ENCODE assay signal across 10 mouse cellular contexts in the genomic region with DNA sequence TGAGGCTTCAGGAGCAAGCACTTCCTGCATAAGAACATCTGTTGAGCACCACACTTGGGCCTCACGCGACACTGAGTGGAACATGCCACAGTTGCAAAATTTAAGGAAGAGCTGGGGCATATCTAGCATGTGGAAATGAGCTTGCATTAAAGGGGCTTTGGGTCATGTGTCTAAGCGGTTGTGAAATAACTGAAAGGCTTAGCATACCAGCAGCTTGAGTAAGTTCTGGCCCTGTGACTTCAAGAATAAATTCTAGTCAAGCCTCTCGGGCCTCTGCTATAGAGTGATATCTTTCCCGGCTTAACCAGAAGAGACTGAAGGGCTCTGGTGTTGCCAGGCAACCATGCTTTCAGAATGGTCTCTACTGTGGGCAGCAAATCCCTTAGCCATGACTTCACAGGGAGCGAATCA. TPM values are rescaled to one million over a fixed set of nuclear protein-coding genes. Genes with fewer than 3 reads are reported as not detected.
A peak's percentile ranks its signal among the peaks of the same experiment; 100 is the strongest.
DNase-seq lines count a peak whose midpoint lies in the region; ATAC-seq lines count a peak whose summit lies in the region.
"Had no signal": no experiment of that assay in that cellular context is flagged by ENCODE, and none has a peak within 500 bp of the region (broad histone marks: within the 10 kb centered on the region; RNA-seq: fewer than 3 reads in every experiment).

No protein-coding gene starts in this region.

- intact Hi-C loops in heart, postnatal 25 days (cut with DNase I), result no loop called here

- H3K9me3 ChIP-seq in midbrain, embryonic 10.5 days (replicated peaks), result no peaks in the 10 kb centered on the region
- no peaks in the 10 kb centered on the region for H3K9me3 ChIP-seq in forebrain, embryonic 15.5 days

- peak; percentile 91 for ATAC-seq in granulocyte monocyte progenitor cell, adult 5-6 weeks (replicated peaks; ENCODE audit: poor library complexity, severe bottlenecking)
- no peak for ATAC-seq in forebrain, embryonic 15.5 days (replicated peaks)

- 55% methylated on average over 6 of the region's 6 CpGs for WGBS in midbrain, embryonic 10.5 days
- 54% methylated on average over 6 of the region's 6 CpGs for WGBS in forebrain, embryonic 15.5 days

- peak overlapping the region; percentile 24; the same call in 1 of the 2 replicates for H3K27ac ChIP-seq in midbrain, embryonic 10.5 days (replicated peaks)
- H3K27ac ChIP-seq in forebrain, embryonic 15.5 days (replicated peaks), result no peak overlapping the region

- H3K4me3 ChIP-seq in midbrain, embryonic 10.5 days, result no peak overlapping the region
- no peak overlapping the region for H3K4me3 ChIP-seq in forebrain, embryonic 15.5 days
- H3K4me3 ChIP-seq: myocyte had no signal

- no peak overlapping the region for H3K9ac ChIP-seq in forebrain, embryonic 15.5 days (replicated peaks)

- DNase-seq in heart, adult 11 months, result peak; percentile 98
- no peak for DNase-seq in heart, postnatal 25 days (ENCODE audit: low spot score)
- peak; percentile 85 for DNase-seq in 416B (ENCODE audit: low read depth)
- peak; percentile 59 for DNase-seq in midbrain, embryonic 10.5 days (ENCODE audit: low spot score)
- no peak for DNase-seq in kidney, postnatal 4 days
- DNase-seq in gastrocnemius, postnatal 25 days, result no peak

- H3K27me3 ChIP-seq in midbrain, embryonic 10.5 days (ENCODE audit: low read depth, poor library complexity, severe bottlenecking), result no peaks in the 10 kb centered on the region
- no peaks in the 10 kb centered on the region for H3K27me3 ChIP-seq in forebrain, embryonic 15.5 days
- H3K27me3 ChIP-seq: CH12.LX had no signal

- peaks cover 16% of the 10 kb centered on the region for H3K4me1 ChIP-seq in midbrain, embryonic 10.5 days
- peaks cover 3% of the 10 kb centered on the region; the same call in 1 of the 2 replicates for H3K4me1 ChIP-seq in forebrain, embryonic 15.5 days

- peaks cover 100% of the 10 kb centered on the region for H3K36me3 ChIP-seq in midbrain, embryonic 10.5 days
- H3K36me3 ChIP-seq in forebrain, embryonic 15.5 days, result peaks cover 96% of the 10 kb centered on the region

- no peak overlapping the region for H3K4me2 ChIP-seq in forebrain, embryonic 15.5 days (replicated peaks)

RNA-seq across cellular contexts. Expression of a gene that starts 19.3 kb away (rescaled TPM):
- total RNA-seq in heart, postnatal 25 days (2021), result 1,000 to 10,000 TPM; 5,169 to 5,647 TPM
- 4.1 TPM in 1 of 2 replicates, not detected in the other for total RNA-seq in granulocyte monocyte progenitor cell, adult 5-6 weeks (2014; fragmentation: Nextera tagmentation)
- 0.82 TPM in 1 of 2 replicates, not detected in the other for total RNA-seq in granulocyte monocyte progenitor cell, adult 5-6 weeks (2017)
- 0.80 and 1.1 TPM in 2 replicates for polyA plus RNA-seq in midbrain, embryonic 10.5 days (2016; fragmentation: Nextera tagmentation; extraction: Ambion mirVana)
- 100 to 1,000 TPM; 137 to 627 TPM for total RNA-seq in gastrocnemius, postnatal 25 days (2021)
- polyA plus RNA-seq in forebrain, embryonic 15.5 days (2015; fragmentation: Nextera tagmentation; extraction: Ambion mirVana), result 1.7 and 2.2 TPM in 2 replicates

RNA-seq across cellular contexts. Expression of a gene that starts 20.3 kb away (rescaled TPM):
- 10 to 100 TPM; 76.4 to 76.8 TPM for total RNA-seq in heart, postnatal 25 days (2021)
- total RNA-seq in granulocyte monocyte progenitor cell, adult 5-6 weeks (2014; fragmentation: Nextera tagmentation), result not detected in 2 replicates
- 3.0 TPM in 1 of 2 replicates, not detected in the other for total RNA-seq in granulocyte monocyte progenitor cell, adult 5-6 weeks (2017)
- 18.0 and 23.7 TPM in 2 replicates for polyA plus RNA-seq in midbrain, embryonic 10.5 days (2016; fragmentation: Nextera tagmentation; extraction: Ambion mirVana)
- 10 to 100 TPM; 15.8 to 26.6 TPM for total RNA-seq in gastrocnemius, postnatal 25 days (2021)
- 12.9 and 19.0 TPM in 2 replicates for polyA plus RNA-seq in forebrain, embryonic 15.5 days (2015; fragmentation: Nextera tagmentation; extraction: Ambion mirVana)

RNA-seq across cellular contexts. Expression of a gene that starts 28.0 kb away (rescaled TPM):
- 100 to 1,000 TPM; 145 to 148 TPM for total RNA-seq in heart, postnatal 25 days (2021)
- 137 and 211 TPM in 2 replicates for total RNA-seq in granulocyte monocyte progenitor cell, adult 5-6 weeks (2014; fragmentation: Nextera tagmentation)
- 86.1 and 111 TPM in 2 replicates for total RNA-seq in granulocyte monocyte progenitor cell, adult 5-6 weeks (2017)
- polyA plus RNA-seq in midbrain, embryonic 10.5 days (2016; fragmentation: Nextera tagmentation; extraction: Ambion mirVana), result 391 and 448 TPM in 2 replicates
- 10 to 100 TPM; 63.7 to 67.7 TPM for total RNA-seq in gastrocnemius, postnatal 25 days (2021)
- 339 and 356 TPM in 2 replicates for polyA plus RNA-seq in forebrain, embryonic 15.5 days (2015; fragmentation: Nextera tagmentation; extraction: Ambion mirVana)

RNA-seq across cellular contexts. Expression of a gene that starts 28.9 kb away (rescaled TPM):
- 10 to 100 TPM; 12.4 to 16.1 TPM for total RNA-seq in heart, postnatal 25 days (2021)
- total RNA-seq in granulocyte monocyte progenitor cell, adult 5-6 weeks (2014; fragmentation: Nextera tagmentation), result 0.21 TPM in 1 of 2 replicates, not detected in the other
- total RNA-seq in granulocyte monocyte progenitor cell, adult 5-6 weeks (2017), result not detected in 2 replicates
- 0.51 and 1.0 TPM in 2 replicates for polyA plus RNA-seq in midbrain, embryonic 10.5 days (2016; fragmentation: Nextera tagmentation; extraction: Ambion mirVana)
- total RNA-seq in gastrocnemius, postnatal 25 days (2021), result 1 to 10 TPM; 6.0 to 6.1 TPM
- polyA plus RNA-seq in forebrain, embryonic 15.5 days (2015; fragmentation: Nextera tagmentation; extraction: Ambion mirVana), result 0.53 and 0.61 TPM in 2 replicates

RNA-seq across cellular contexts. Expression of a gene that starts 57.9 kb away (rescaled TPM):
- total RNA-seq in heart, postnatal 25 days (2021), result 10 to 100 TPM; 18.2 to 22.6 TPM
- total RNA-seq in granulocyte monocyte progenitor cell, adult 5-6 weeks (2014; fragmentation: Nextera tagmentation), result 107 and 116 TPM in 2 replicates
- total RNA-seq in granulocyte monocyte progenitor cell, adult 5-6 weeks (2017), result 172 and 213 TPM in 2 replicates
- 543 and 572 TPM in 2 replicates for polyA plus RNA-seq in midbrain, embryonic 10.5 days (2016; fragmentation: Nextera tagmentation; extraction: Ambion mirVana)
- total RNA-seq in gastrocnemius, postnatal 25 days (2021), result 1 to 10 TPM; 2.6 to 4.1 TPM
- 223 and 240 TPM in 2 replicates for polyA plus RNA-seq in forebrain, embryonic 15.5 days (2015; fragmentation: Nextera tagmentation; extraction: Ambion mirVana)

Comparison
In these comparisons a context has a peak if more than half of its experiments do, and no peak if none do; other contexts are left out.
1. DNase-seq: peak in heart, adult 11 months (single experiment), 416B (single experiment) and midbrain, embryonic 10.5 days (single experiment); none in heart, postnatal 25 days (single experiment), kidney, postnatal 4 days (0 of 2) and gastrocnemius, postnatal 25 days (single experiment).
2. RNA of a gene that starts 19.3 kb away (total RNA-seq): 5,169 to 5,647 TPM in heart, postnatal 25 days and 137 to 627 TPM in gastrocnemius, postnatal 25 days; 0.82 to 4.1 TPM in granulocyte monocyte progenitor cell, adult 5-6 weeks; every median in the first group is over 10 times any median in the second.
3. RNA of a gene that starts 20.3 kb away (total RNA-seq): 76.4 to 76.8 TPM in heart, postnatal 25 days and 15.8 to 26.6 TPM in gastrocnemius, postnatal 25 days; 3.0 TPM in granulocyte monocyte progenitor cell, adult 5-6 weeks; every median in the first group is over 4 times any median in the second.